Mouse (Mus musculus) ovary, postnatal 10 days (tissue): ENCODE results near the gene Trabd.
A peak's percentile ranks its signal among the peaks of the same experiment; 100 is the strongest.

ENCODE experiments used
- DNase-seq: peaks from one replicate; pipeline ENCODE4 v3.0.0; 2022; ENCODE audit warnings: low spot score

The Trabd gene

GRCm38 (mm10) chr15:89078208-89078836, 3.4 kb downstream of the Trabd start:
- DNase-seq = no peak

GRCm38 (mm10) chr15:89083906-89084305, 9.0 kb downstream of the Trabd start:
- no peak for DNase-seq

GRCm38 (mm10) chr15:89084826-89085225, 9.9 kb downstream of the Trabd start:
- DNase-seq = no peak

- DNase-seq = peak; percentile 78
These were observed 13.8 kb downstream of the Trabd start, which contains the start of gene Selenoo for GRCm38 (mm10) chr15:89088607-89089247. TSS of gene Selenoo (plus strand) at chr15:89089084.

GRCm38 (mm10) chr15:89089248-89090051, 14.5 kb downstream of the Trabd start:
- DNase-seq = no peak

GRCm38 (mm10) chr15:89090662-89091061, 15.7 kb downstream of the Trabd start:
- DNase-seq = no peak

GRCm38 (mm10) chr15:89092181-89092580, 17.3 kb downstream of the Trabd start:
- no peak for DNase-seq

GRCm38 (mm10) chr15:89097450-89097849, 22.5 kb downstream of the Trabd start:
- DNase-seq = no peak

GRCm38 (mm10) chr15:89098616-89099015, 23.7 kb downstream of the Trabd start:
- no peak for DNase-seq

- DNase-seq = no peak
These were observed 25.9 kb downstream of the Trabd start for GRCm38 (mm10) chr15:89100823-89101222.

- no peak for DNase-seq
These were observed 27.7 kb downstream of the Trabd start for GRCm38 (mm10) chr15:89102646-89103045.

GRCm38 (mm10) chr15:89103921-89104320, 29.0 kb downstream of the Trabd start:
- no peak for DNase-seq

- DNase-seq = no peak
These were observed 29.5 kb downstream of the Trabd start for GRCm38 (mm10) chr15:89104425-89104824.

GRCm38 (mm10) chr15:89106073-89106472, 31.1 kb downstream of the Trabd start:
- no peak for DNase-seq

- DNase-seq = no peak
These were observed 32.1 kb downstream of the Trabd start for GRCm38 (mm10) chr15:89106976-89107375.

- no peak for DNase-seq
These were observed 35.2 kb downstream of the Trabd start for GRCm38 (mm10) chr15:89110147-89110546.

- DNase-seq = no peak
These were observed 43.1 kb downstream of the Trabd start for GRCm38 (mm10) chr15:89118007-89118406.

GRCm38 (mm10) chr15:89122649-89123366, 47.9 kb downstream of the Trabd start, which contains the start of gene Tubgcp6:
TSS of gene Tubgcp6 (minus strand) at chr15:89123112.
- peak; percentile 88 for DNase-seq

GRCm38 (mm10) chr15:89123595-89123994, 48.7 kb downstream of the Trabd start:
- DNase-seq = no peak

GRCm38 (mm10) chr15:89124312-89124711, 49.4 kb downstream of the Trabd start:
- no peak for DNase-seq

GRCm38 (mm10) chr15:89125351-89125750, 50.4 kb downstream of the Trabd start:
- DNase-seq = no peak

- no peak for DNase-seq
These were observed 51.7 kb downstream of the Trabd start for GRCm38 (mm10) chr15:89126622-89127021.
